Mouse (Mus musculus): ENCODE data around the gene Ldlrad3. TPM values are rescaled to one million over a fixed set of nuclear protein-coding genes. Genes with fewer than 3 reads are reported as not detected.

Gene Ldlrad3
- polyA plus RNA-seq, 1 experiment from 2014 or later, result 30.7 TPM

Other genes starting within 250 kb of the Ldlrad3 start
- gene Trim44, start 221.4 kb upstream of the Ldlrad3 start, polyA plus RNA-seq (2015; fragmentation: Nextera tagmentation; extraction: Ambion mirVana), result 51.2 and 56.2 TPM in 2 replicates

Measured in neural tube, embryonic 15.5 days (tissue).